Mouse (Mus musculus) ES-E14 (cell line): ENCODE measurements around the gene Lrrc55.

Experiments used
- CHD2 ChIP-seq: IDR thresholded peaks from 2 replicates; pipeline ENCODE4 v1.6.1; 2014; ENCODE audit warnings: mild to moderate bottlenecking, low read depth, low read length, inconsistent platforms
- HCFC1 ChIP-seq: IDR thresholded peaks from 2 replicates; pipeline ENCODE4 v1.6.1; 2012; ENCODE audit warnings: low read length, inconsistent platforms, borderline replicate concordance; ENCODE audit not compliant: insufficient read depth
- MAFK ChIP-seq: IDR thresholded peaks from 2 replicates; pipeline ENCODE4 v1.6.1; 2014; ENCODE audit warnings: mild to moderate bottlenecking, low read depth, low read length, inconsistent platforms; ENCODE audit not compliant: insufficient read depth
- ZC3H11A ChIP-seq: IDR thresholded peaks from 2 replicates; pipeline ENCODE4 v1.6.1; 2012; ENCODE audit warnings: low read depth, mild to moderate bottlenecking, inconsistent platforms, low read length, borderline replicate concordance
- ZNF384 ChIP-seq: IDR thresholded peaks from 2 replicates; pipeline ENCODE4 v1.6.1; 2012; ENCODE audit warnings: low read depth, low read length, inconsistent platforms

DNA sequence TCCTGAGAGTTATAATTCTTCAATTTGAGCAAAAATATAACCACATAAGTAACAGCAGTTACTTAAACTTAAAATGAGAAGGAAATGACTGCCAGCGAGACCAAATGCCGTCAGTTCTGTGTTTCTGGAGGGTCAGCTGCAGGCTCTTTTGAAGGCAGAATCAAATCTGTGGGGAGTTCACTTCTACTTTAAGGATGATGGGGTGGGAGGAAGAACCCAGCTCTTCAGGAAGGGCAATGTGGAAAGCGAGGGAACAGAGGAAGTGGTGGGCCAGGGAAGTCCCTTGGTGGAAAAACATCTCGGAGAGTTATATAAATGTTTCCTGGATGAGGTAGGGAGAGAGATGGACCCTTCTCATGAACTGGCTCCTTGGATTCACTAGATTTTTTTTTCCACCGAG lies 40.9 kb downstream of the Lrrc55 start:
- no peak for TF ChIP-seq HCFC1
- TF ChIP-seq ZC3H11A, result no peak
- no peak for TF ChIP-seq MAFK
- no peak for TF ChIP-seq CHD2
- no peak for TF ChIP-seq ZNF384
